Mouse (Mus musculus): ENCODE measurements around the gene Ripor2. TPM values are rescaled to one million over a fixed set of nuclear protein-coding genes. Genes with fewer than 3 reads are reported as not detected.

Ripor2 gene
- polyA plus RNA-seq, 1 experiment from 2014 or later = 3.1 TPM

GRCm38 (mm10) chr13:24610883-24611282 lies 28.9 kb downstream of the Ripor2 start:
- no peak for ATAC-seq (ENCODE audit: low FRiP score, low TSS enrichment)
- 76% methylated on average over 5 of the region's 5 CpGs for WGBS
- Histone ChIP-seq H3K4me3 (ENCODE audit: low read length) (no peak overlapping the region), H3K36me3 (ENCODE audit: control insufficient read depth, insufficient read depth, low read length) (no peaks in the 10 kb centered on the region), H3K27me3 (ENCODE audit: control insufficient read depth, insufficient read depth, low read length) (no peaks in the 10 kb centered on the region), H3K4me1 (ENCODE audit: control insufficient read depth, insufficient read depth, low read length) (no peaks in the 10 kb centered on the region), H3K27ac (ENCODE audit: low read depth, low read length) (no peak overlapping the region), H3K9ac (ENCODE audit: low read depth, low read length) (no peak overlapping the region), H3K9me3 (ENCODE audit: control insufficient read depth, low read length) (no peaks in the 10 kb centered on the region; the same call in 1 of the 2 replicates), H3K4me2 (replicated peaks; ENCODE audit: low read depth, low read length) (no peak overlapping the region)

DNA sequence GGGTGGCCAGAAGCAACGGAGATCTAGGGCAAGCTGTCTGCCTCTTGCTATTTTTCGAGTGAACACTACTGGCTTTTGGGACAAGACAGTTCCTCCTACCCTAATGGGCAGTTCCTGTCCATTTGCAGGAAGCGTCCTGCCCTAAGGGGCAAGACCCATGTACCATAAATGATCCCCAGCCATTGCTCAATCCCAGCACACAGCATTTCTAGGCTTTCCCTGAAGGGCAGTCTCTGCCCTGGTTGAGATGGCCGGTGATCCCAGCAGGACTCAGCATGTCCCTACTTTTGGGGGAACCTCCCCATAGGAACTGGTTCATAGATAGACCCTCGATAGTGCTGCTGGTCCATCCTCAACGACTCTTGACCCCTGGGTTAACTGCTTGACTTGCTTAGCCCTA lies 31.0 kb downstream of the Ripor2 start:
- no peak overlapping the region for H3K27ac ChIP-seq (ENCODE audit: low read depth, low read length)
- peaks cover 8% of the 10 kb centered on the region; the same call in 1 of the 2 replicates for H3K4me1 ChIP-seq (ENCODE audit: control insufficient read depth, insufficient read depth, low read length)
- no peak overlapping the region for H3K4me2 ChIP-seq (replicated peaks; ENCODE audit: low read depth, low read length)
- no peaks in the 10 kb centered on the region for H3K36me3 ChIP-seq (ENCODE audit: control insufficient read depth, insufficient read depth, low read length)
- WGBS = 82% methylated on average over 6 of the region's 6 CpGs
- H3K9me3 ChIP-seq (ENCODE audit: control insufficient read depth, low read length) = no peaks in the 10 kb centered on the region; the same call in 1 of the 2 replicates
- H3K9ac ChIP-seq (ENCODE audit: low read depth, low read length) = no peak overlapping the region
- no peak for ATAC-seq (ENCODE audit: low FRiP score, low TSS enrichment)
- no peaks in the 10 kb centered on the region for H3K27me3 ChIP-seq (ENCODE audit: control insufficient read depth, insufficient read depth, low read length)
- H3K4me3 ChIP-seq (ENCODE audit: low read length) = no peak overlapping the region

DNA sequence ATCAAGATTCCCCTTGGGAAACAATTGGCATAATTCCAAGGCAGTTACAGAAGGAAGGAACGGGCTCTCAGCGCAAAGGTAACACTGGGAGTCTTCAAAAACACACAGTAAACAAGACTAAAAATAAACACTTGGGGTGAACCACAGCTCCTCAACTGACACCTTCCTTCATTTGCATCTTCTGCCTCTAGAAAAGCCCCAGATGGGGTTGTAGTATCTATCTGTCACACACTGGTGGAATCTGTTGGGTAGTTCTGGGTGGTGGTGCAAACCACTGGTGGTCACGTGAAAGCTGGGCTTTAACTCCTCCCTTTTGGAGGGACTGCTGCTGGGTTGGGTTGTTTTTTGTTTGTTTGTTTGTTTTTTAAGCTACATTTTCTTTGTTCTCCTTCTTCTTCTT lies 31.4 kb downstream of the Ripor2 start:
- WGBS = 75% methylated on average over 3 of the region's 3 CpGs
- Histone ChIP-seq H3K4me2 (replicated peaks; ENCODE audit: low read depth, low read length) (no peak overlapping the region), H3K36me3 (ENCODE audit: control insufficient read depth, insufficient read depth, low read length) (no peaks in the 10 kb centered on the region), H3K4me1 (ENCODE audit: control insufficient read depth, insufficient read depth, low read length) (peaks cover 8% of the 10 kb centered on the region; the same call in 1 of the 2 replicates), H3K27ac (ENCODE audit: low read depth, low read length) (no peak overlapping the region), H3K9me3 (ENCODE audit: control insufficient read depth, low read length) (no peaks in the 10 kb centered on the region; the same call in 1 of the 2 replicates), H3K4me3 (ENCODE audit: low read length) (no peak overlapping the region), H3K9ac (ENCODE audit: low read depth, low read length) (no peak overlapping the region), H3K27me3 (ENCODE audit: control insufficient read depth, insufficient read depth, low read length) (no peaks in the 10 kb centered on the region)
- no peak for ATAC-seq (ENCODE audit: low FRiP score, low TSS enrichment)

DNA sequence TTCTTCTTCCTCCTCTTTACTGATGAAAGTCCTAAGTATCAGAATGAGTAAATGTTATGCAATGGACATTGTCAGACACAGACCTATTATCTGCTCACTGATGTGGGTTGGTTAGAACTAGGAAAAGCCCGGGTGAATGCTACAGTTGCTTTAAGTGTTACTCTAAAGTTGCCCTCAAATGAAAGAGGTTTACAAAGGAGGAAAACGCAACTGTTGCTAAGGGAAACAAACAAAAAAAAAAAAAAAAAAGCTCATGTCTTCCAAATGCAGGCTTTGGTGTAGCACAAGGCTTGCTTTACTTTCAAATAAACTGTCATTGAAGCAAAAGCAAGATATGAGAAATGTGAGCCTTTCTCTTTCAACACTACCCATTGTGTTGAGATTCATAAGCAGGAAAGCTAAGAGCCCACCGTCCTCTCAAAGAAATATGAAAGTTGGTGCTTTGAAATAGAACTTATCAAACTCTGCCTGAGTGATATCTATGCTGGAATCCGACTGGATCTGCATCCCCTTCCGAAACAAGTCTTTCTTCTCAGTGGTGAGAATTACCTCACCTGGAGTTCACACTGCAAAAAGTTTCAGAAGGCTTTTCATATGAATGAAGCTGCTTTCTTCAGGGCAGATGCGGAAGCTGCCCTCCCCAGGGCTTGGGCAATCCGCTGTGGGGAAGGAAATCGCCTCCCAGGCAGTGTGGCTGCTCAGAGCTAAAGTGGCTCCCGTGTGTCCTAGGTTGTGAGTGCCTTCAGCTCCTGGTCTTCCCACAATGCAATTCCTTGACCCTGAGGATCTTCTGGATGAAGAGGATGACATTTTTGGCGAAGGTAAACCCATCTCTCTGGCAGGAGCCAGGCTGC lies 32.2 kb downstream of the Ripor2 start:
- peaks cover 11% of the 10 kb centered on the region; the same call in 1 of the 2 replicates for H3K4me1 ChIP-seq (ENCODE audit: control insufficient read depth, insufficient read depth, low read length)
- H3K27me3 ChIP-seq (ENCODE audit: control insufficient read depth, insufficient read depth, low read length) = no peaks in the 10 kb centered on the region
- H3K36me3 ChIP-seq (ENCODE audit: control insufficient read depth, insufficient read depth, low read length) = no peaks in the 10 kb centered on the region
- no peak overlapping the region for H3K27ac ChIP-seq (ENCODE audit: low read depth, low read length)
- no peak overlapping the region for H3K4me2 ChIP-seq (replicated peaks; ENCODE audit: low read depth, low read length)
- no peak overlapping the region for H3K4me3 ChIP-seq (ENCODE audit: low read length)
- WGBS = 66% methylated on average over 10 of the region's 10 CpGs
- ATAC-seq (ENCODE audit: low FRiP score, low TSS enrichment) = no peak
- no peak overlapping the region for H3K9ac ChIP-seq (ENCODE audit: low read depth, low read length)
- H3K9me3 ChIP-seq (ENCODE audit: control insufficient read depth, low read length) = no peaks in the 10 kb centered on the region; the same call in 1 of the 2 replicates

- no peaks in the 10 kb centered on the region for H3K36me3 ChIP-seq (ENCODE audit: control insufficient read depth, insufficient read depth, low read length)
- H3K27me3 ChIP-seq (ENCODE audit: control insufficient read depth, insufficient read depth, low read length) = no peaks in the 10 kb centered on the region
- ATAC-seq (ENCODE audit: low FRiP score, low TSS enrichment) = no peak
- peaks cover 24% of the 10 kb centered on the region for H3K4me1 ChIP-seq (ENCODE audit: control insufficient read depth, insufficient read depth, low read length)
- no peak overlapping the region for H3K4me3 ChIP-seq (ENCODE audit: low read length)
- 64% methylated on average over 9 of the region's 9 CpGs for WGBS
- no peak overlapping the region for H3K9ac ChIP-seq (ENCODE audit: low read depth, low read length)
- H3K27ac ChIP-seq (ENCODE audit: low read depth, low read length) = no peak overlapping the region
- no peaks in the 10 kb centered on the region; the same call in 1 of the 2 replicates for H3K9me3 ChIP-seq (ENCODE audit: control insufficient read depth, low read length)
- no peak overlapping the region for H3K4me2 ChIP-seq (replicated peaks; ENCODE audit: low read depth, low read length)
Observed at GRCm38 (mm10) chr13:24615921-24616565, 34.1 kb downstream of the Ripor2 start.

- H3K36me3 ChIP-seq (ENCODE audit: control insufficient read depth, insufficient read depth, low read length) = no peaks in the 10 kb centered on the region
- no peak overlapping the region for H3K4me2 ChIP-seq (replicated peaks; ENCODE audit: low read depth, low read length)
- H3K9ac ChIP-seq (ENCODE audit: low read depth, low read length) = no peak overlapping the region
- no peak overlapping the region for H3K4me3 ChIP-seq (ENCODE audit: low read length)
- no peaks in the 10 kb centered on the region for H3K27me3 ChIP-seq (ENCODE audit: control insufficient read depth, insufficient read depth, low read length)
- ATAC-seq (ENCODE audit: low FRiP score, low TSS enrichment) = no peak
- H3K4me1 ChIP-seq (ENCODE audit: control insufficient read depth, insufficient read depth, low read length) = peaks cover 28% of the 10 kb centered on the region
- no peaks in the 10 kb centered on the region for H3K9me3 ChIP-seq (ENCODE audit: control insufficient read depth, low read length)
- WGBS = 93% methylated on average over 8 of the region's 8 CpGs
- H3K27ac ChIP-seq (ENCODE audit: low read depth, low read length) = no peak overlapping the region
Observed at GRCm38 (mm10) chr13:24616645-24617044, 34.7 kb downstream of the Ripor2 start.

- Histone ChIP-seq H3K27me3 (ENCODE audit: control insufficient read depth, insufficient read depth, low read length) (no peaks in the 10 kb centered on the region), H3K4me1 (ENCODE audit: control insufficient read depth, insufficient read depth, low read length) (peaks cover 28% of the 10 kb centered on the region), H3K9me3 (ENCODE audit: control insufficient read depth, low read length) (no peaks in the 10 kb centered on the region), H3K4me3 (ENCODE audit: low read length) (no peak overlapping the region), H3K9ac (ENCODE audit: low read depth, low read length) (no peak overlapping the region), H3K4me2 (replicated peaks; ENCODE audit: low read depth, low read length) (no peak overlapping the region), H3K36me3 (ENCODE audit: control insufficient read depth, insufficient read depth, low read length) (no peaks in the 10 kb centered on the region), H3K27ac (ENCODE audit: low read depth, low read length) (peak overlapping the region; percentile 52; the same call in 1 of the 2 replicates)
- WGBS = 53% methylated on average over 6 of the region's 6 CpGs
- no peak for ATAC-seq (ENCODE audit: low FRiP score, low TSS enrichment)
Observed at GRCm38 (mm10) chr13:24617076-24617798, 35.2 kb downstream of the Ripor2 start.

DNA sequence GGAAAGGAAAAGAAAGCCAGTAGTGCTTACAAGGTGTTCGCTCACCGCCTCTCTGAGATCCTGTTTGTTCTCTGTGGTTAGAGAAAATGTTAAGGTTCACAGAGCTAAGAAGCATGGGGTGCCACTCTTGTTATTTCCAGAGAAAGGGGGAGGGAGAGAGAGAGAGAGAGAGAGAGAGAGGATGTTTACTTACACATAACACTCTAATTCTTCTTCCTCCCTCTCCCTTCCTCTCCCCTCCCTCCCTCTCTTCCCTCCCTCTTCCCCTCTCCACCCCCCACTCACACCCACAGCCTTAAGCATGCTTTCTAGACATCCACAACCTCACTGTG lies 35.8 kb downstream of the Ripor2 start:
- Histone ChIP-seq H3K9me3 (ENCODE audit: control insufficient read depth, low read length) (no peaks in the 10 kb centered on the region), H3K4me3 (ENCODE audit: low read length) (no peak overlapping the region), H3K36me3 (ENCODE audit: control insufficient read depth, insufficient read depth, low read length) (no peaks in the 10 kb centered on the region), H3K4me2 (replicated peaks; ENCODE audit: low read depth, low read length) (no peak overlapping the region), H3K27ac (ENCODE audit: low read depth, low read length) (peak overlapping the region; percentile 52; the same call in 1 of the 2 replicates), H3K4me1 (ENCODE audit: control insufficient read depth, insufficient read depth, low read length) (peaks cover 28% of the 10 kb centered on the region), H3K27me3 (ENCODE audit: control insufficient read depth, insufficient read depth, low read length) (no peaks in the 10 kb centered on the region), H3K9ac (ENCODE audit: low read depth, low read length) (no peak overlapping the region)
- no peak for ATAC-seq (ENCODE audit: low FRiP score, low TSS enrichment)
- 60% methylated on average over 2 of the region's 2 CpGs for WGBS
